Mouse (Mus musculus): ENCODE data around the gene Glce.

GRCm38 (mm10) chr9:62091604-62092003 is 30.9 kb downstream of the Glce start:
- no peak for TF ChIP-seq CTCF (IDR thresholded peaks at IDR 0.05; ENCODE audit: low read depth)
- TF ChIP-seq EP300 (IDR thresholded peaks at IDR 0.05; ENCODE audit: low read depth) = no peak

All from heart, postnatal 0 days (tissue).